Comparison of ENCODE assay signal across 8 mouse cellular contexts in the genomic region with DNA sequence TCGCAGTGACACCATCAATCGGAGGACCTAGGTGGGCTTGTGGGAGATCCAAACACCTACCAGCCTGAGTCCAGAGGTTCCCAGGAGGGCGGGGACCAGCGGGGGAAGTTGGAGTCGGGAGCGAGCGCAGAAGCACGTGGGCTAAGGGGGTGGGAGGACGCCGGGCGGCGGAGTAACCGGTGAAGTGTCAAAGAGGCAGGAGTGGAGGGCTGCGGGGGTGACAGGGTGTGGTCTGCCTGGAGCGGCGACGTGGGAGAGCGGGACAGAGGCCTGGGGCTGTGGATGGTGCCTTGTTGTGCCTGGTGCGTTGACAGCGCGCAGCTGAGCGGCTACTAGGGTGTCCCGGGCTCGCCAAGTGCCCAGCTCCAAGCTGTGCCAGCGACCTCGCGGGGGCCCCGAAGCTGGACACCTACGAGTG. TPM values are rescaled to one million over a fixed set of nuclear protein-coding genes. Genes with fewer than 3 reads are reported as not detected.
DNase-seq lines count a peak whose midpoint lies in the region; ATAC-seq and TF ChIP-seq lines count a peak whose summit lies in the region.

Gene Sema6d (plus strand): TSS at position 157 of the 418 bp plus-strand sequence.

- no peaks in the 10 kb centered on the region for H3K36me3 ChIP-seq in liver, embryonic 14.5 days (replicated peaks; ENCODE audit: control insufficient read depth, insufficient read depth, low read depth)

- peaks cover 15% of the 10 kb centered on the region for H3K27me3 ChIP-seq in liver, embryonic 14.5 days (ENCODE audit: control insufficient read depth, insufficient read depth, low read length)

- no peak for TF ChIP-seq EP300 in liver, embryonic 14.5 days (IDR thresholded peaks at IDR 0.05; ENCODE audit: low read depth)

- H3K9ac ChIP-seq in liver, embryonic 14.5 days (replicated peaks) = no peak within 1 kb of the TSS

- no peaks in the 10 kb centered on the region for H3K9me3 ChIP-seq in liver, embryonic 14.5 days (ENCODE audit: control insufficient read depth, low read length)

- H3K4me3 ChIP-seq in liver, embryonic 14.5 days (ENCODE audit: insufficient read depth in 1 of 2, low read depth in 2 of 2, low read length in 2 of 2) = peak within 1 kb of the TSS in 1 of 2 experiments; percentile 22; a peak in 2 of 4 replicates

- 3% methylated on average over 29 of the region's 29 CpGs for WGBS in liver, embryonic 14.5 days (ENCODE audit: insufficient replicate concordance)

- ATAC-seq in liver, embryonic 14.5 days (ENCODE audit: insufficient read depth) = no peak

- peak within 1 kb of the TSS; percentile 13; the same call in 1 of the 2 replicates for H3K4me2 ChIP-seq in liver, embryonic 14.5 days (ENCODE audit: low read depth)

- H3K4me1 ChIP-seq in liver, embryonic 14.5 days (replicated peaks; ENCODE audit: control insufficient read depth in 2 of 2, insufficient read depth in 2 of 2, low read length in 1 of 2) = no peaks in the 10 kb centered on the region

- no peak within 1 kb of the TSS for H3K27ac ChIP-seq in liver, embryonic 14.5 days

- no peak for TF ChIP-seq CTCF in liver, embryonic 14.5 days (IDR thresholded peaks at IDR 0.05; ENCODE audit: low read depth)

- DNase-seq in heart, adult 11 months = peak; percentile 88
- no peak for DNase-seq in heart, adult 9 months (ENCODE audit: low spot score in 2 of 2)
- peak; percentile 38 to 39 for DNase-seq in cerebellum, postnatal 25 days
- DNase-seq in heart, adult 18-20 months = peak; percentile 0 to 3
- peak; percentile 2 for DNase-seq in kidney, postnatal 14 days
- DNase-seq in liver, embryonic 14.5 days (ENCODE audit: low read depth in 3 of 3, low spot score in 3 of 3) = no peak
- DNase-seq in right cerebral cortex, postnatal 36 days (ENCODE audit: low spot score in 2 of 2) = peak; percentile 33 to 39
- DNase-seq in thymus, postnatal 25 days = no peak

RNA-seq across cellular contexts. Expression of gene Sema6d, which starts in this region (rescaled TPM):
- total RNA-seq in heart, adult 18-20 months (2021) = 10 to 100 TPM; 11.3 to 11.9 TPM
- 2.7 and 3.2 TPM in 2 replicates for polyA plus RNA-seq in liver, embryonic 14.5 days (2012; rRNA removed)
- polyA plus RNA-seq in liver, embryonic 14.5 days (2014; fragmentation: Nextera tagmentation; extraction: Ambion mirVana) = 2.1 and 2.2 TPM in 2 replicates

Comparison
In these comparisons a context has a peak if more than half of its experiments do, and no peak if none do; other contexts are left out.
1. DNase-seq: peak in heart, adult 11 months (single experiment), cerebellum, postnatal 25 days (2 of 2), heart, adult 18-20 months (2 of 2), kidney, postnatal 14 days (single experiment) and right cerebral cortex, postnatal 36 days (2 of 2); none in heart, adult 9 months (0 of 2), liver, embryonic 14.5 days (0 of 3) and thymus, postnatal 25 days (single experiment).